In the genomic region with DNA sequence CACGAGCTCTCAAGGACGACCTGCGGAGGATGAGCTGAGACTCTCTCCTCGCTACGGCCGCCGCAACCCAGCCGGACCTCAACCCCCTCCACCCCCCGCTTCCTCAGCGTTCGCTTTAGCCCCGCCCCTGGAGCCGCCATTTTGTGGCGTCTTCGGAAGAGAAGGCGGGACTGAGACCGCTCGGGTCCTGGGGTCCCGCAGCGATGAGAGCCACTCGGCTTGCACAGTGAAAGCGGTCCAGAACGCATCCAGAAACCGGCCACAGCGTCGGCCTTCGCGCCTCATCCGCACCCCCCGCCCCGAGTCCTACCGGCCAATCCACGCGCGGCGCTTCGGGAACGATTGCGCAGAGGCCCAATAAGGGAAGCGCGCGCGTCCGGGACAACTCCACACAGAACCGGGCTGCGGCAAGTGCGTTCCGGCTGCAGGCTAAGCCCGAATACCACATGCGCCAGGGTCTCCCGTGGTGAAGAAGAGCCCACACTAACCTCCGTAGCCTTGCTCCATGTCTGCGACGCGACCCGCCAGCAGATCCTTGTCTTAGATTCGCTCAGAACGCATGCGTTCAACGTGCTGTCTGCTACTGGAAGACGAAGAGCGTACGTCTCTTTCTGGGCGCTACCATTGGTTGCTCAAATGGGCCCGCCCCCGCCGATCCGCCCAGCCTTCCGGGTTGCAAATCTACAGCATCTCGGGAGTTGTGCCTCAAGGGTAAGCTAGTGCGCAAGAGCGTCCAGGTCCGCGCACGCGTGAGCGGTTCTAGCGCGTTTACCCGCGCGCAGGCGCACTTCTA, we compare ENCODE assay signal across 8 mouse cellular contexts. TPM values are rescaled to one million over a fixed set of nuclear protein-coding genes. Genes with fewer than 3 reads are reported as not detected.
DNase-seq lines count a peak whose midpoint lies in the region; ATAC-seq lines count a peak whose summit lies in the region.

Gene Akap8, minus strand, starts transcription at position 642 of the 793 bp plus-strand sequence.

- WGBS in hindbrain, embryonic 16.5 days, result under 1% methylated on average over 64 of the region's 83 CpGs
- under 1% methylated on average over 79 of the region's 83 CpGs for WGBS in macrophage (ENCODE audit: missing documents)

- H3K4me1 ChIP-seq in hindbrain, embryonic 16.5 days (ENCODE audit: control insufficient read depth, insufficient read depth, low read depth, low read length), result peaks cover 9% of the 10 kb centered on the region

- peaks cover 17% of the 10 kb centered on the region for H3K36me3 ChIP-seq in hindbrain, embryonic 16.5 days (ENCODE audit: control insufficient read depth, insufficient read depth, low read length)
- H3K36me3 ChIP-seq in macrophage (ENCODE audit: inconsistent target), result peaks cover 28% of the 10 kb centered on the region

- peak within 1 kb of the TSS; percentile 78 for H3K4me3 ChIP-seq in hindbrain, embryonic 16.5 days (ENCODE audit: low read length)
- peak within 1 kb of the TSS; percentile 97 for H3K4me3 ChIP-seq in macrophage (ENCODE audit: inconsistent target)

- no peaks in the 10 kb centered on the region for H3K27me3 ChIP-seq in hindbrain, embryonic 16.5 days (replicated peaks; ENCODE audit: control insufficient read depth, insufficient read depth, low read length)

- peak within 1 kb of the TSS; percentile 86 for H3K9ac ChIP-seq in hindbrain, embryonic 16.5 days (ENCODE audit: low read depth, low read length)

- H3K27ac ChIP-seq in hindbrain, embryonic 16.5 days (ENCODE audit: low read depth, low read length), result peak within 1 kb of the TSS; percentile 95
- peak within 1 kb of the TSS; percentile 65 for H3K27ac ChIP-seq in macrophage

- peaks cover 70% of the 10 kb centered on the region for H3K79me2 ChIP-seq in macrophage (ENCODE audit: inconsistent target)

- H3K4me2 ChIP-seq in hindbrain, embryonic 16.5 days (ENCODE audit: low read length), result peak within 1 kb of the TSS; percentile 81

- peak; percentile 98 for ATAC-seq in hindbrain, embryonic 16.5 days

- DNase-seq in WW6 (ENCODE audit: low read depth, low spot score), result peak; percentile 96
- DNase-seq in cerebellum, postnatal 4 days (ENCODE audit: low spot score in 2 of 2), result peak; percentile 88 to 96
- DNase-seq in gastrocnemius, adult 18-20 months (ENCODE audit: low spot score), result peak; percentile 98
- peak; percentile 98 to 99 for DNase-seq in left cerebral cortex, adult 18-20 months (ENCODE audit: low spot score in 2 of 2)
- DNase-seq in right cerebral cortex, adult 18-20 months, result peak; percentile 99
- DNase-seq in urinary bladder, postnatal 10 days (ENCODE audit: low spot score), result peak; percentile 85

- no peaks in the 10 kb centered on the region for H3K9me3 ChIP-seq in hindbrain, embryonic 16.5 days (ENCODE audit: control insufficient read depth, low read length)

RNA-seq across cellular contexts. Expression of gene Akap8, which starts in this region (rescaled TPM):
- total RNA-seq in gastrocnemius, adult 18-20 months (2021), result 10 to 100 TPM; 32.0 to 37.5 TPM
- polyA plus RNA-seq in hindbrain, embryonic 16.5 days (2015; fragmentation: Nextera tagmentation; extraction: Ambion mirVana), result 84.7 and 99.9 TPM in 2 replicates
- total RNA-seq in left cerebral cortex, adult 18-20 months (2021), result 10 to 100 TPM; 81.2 to 87.6 TPM
- 100 to 1,000 TPM in 24 of 26 experiments, 10 to 100 TPM in 2; 74.8 to 513 (median 284) TPM for total RNA-seq in macrophage (2018; cell fraction: chromatin; rRNA removed)
- 10 to 100 TPM in 25 of 26 experiments, 1 to 10 TPM in 1; 9.3 to 42.5 (median 29.9) TPM for total RNA-seq in macrophage (2018; cell fraction: cytosol; rRNA removed)
- total RNA-seq in macrophage (2018; cell fraction: nucleus; rRNA removed), result 100 to 1,000 TPM in 13 of 26 experiments, 10 to 100 TPM in 13; 43.1 to 200 (median 107) TPM
- 38.9 to 55.8 TPM (median 43.9 TPM) in 3 replicates for polyA plus RNA-seq in macrophage (2018)

Comparison
In these comparisons a context has a peak if more than half of its experiments do, and no peak if none do; other contexts are left out.
1. Peak in every context shown above with its lines: DNase-seq, ATAC-seq, H3K4me3 ChIP-seq and H3K27ac ChIP-seq.